Mouse (Mus musculus): ENCODE measurements around the gene 4430402I18Rik. TPM values are rescaled to one million over a fixed set of nuclear protein-coding genes. Genes with fewer than 3 reads are reported as not detected.

4430402I18Rik gene
- total RNA-seq, 2 experiments from 2014 or later: 15.7 to 16.5 TPM

GRCm38 (mm10) chr19:28969231-28969630 lies 1.6 kb upstream of the 4430402I18Rik start:
- intact Hi-C loops (cut with DNase I): no loop called here

GRCm38 (mm10) chr19:28968178-28968577 lies 578 bp upstream of the 4430402I18Rik start:
- no peak for DNase-seq
- intact Hi-C loops (cut with DNase I): no loop called here

More at GRCm38 (mm10) chr19:28969231-28969630, 1.6 kb upstream of the 4430402I18Rik start:
- DNase-seq: no peak

GRCm38 (mm10) chr19:28964552-28964903 lies 3.1 kb downstream of the 4430402I18Rik start:
- intact Hi-C loops (cut with DNase I): loop anchor here (2.0 kb wide), 1 partner anchor 188 kb away; no protein-coding TSS in a partner anchor
- no peak for DNase-seq

GRCm38 (mm10) chr19:28963842-28964551 lies 3.6 kb downstream of the 4430402I18Rik start, which contains the start of gene Plpp6:
Plpp6 (plus strand) TSS chr19:28963953.
- intact Hi-C loops (cut with DNase I): loop anchor here (2.0 kb wide), 1 partner anchor 187 kb away; no protein-coding TSS in a partner anchor
- DNase-seq: peak; percentile 83 to 88

GRCm38 (mm10) chr19:28963513-28963841 lies 4.1 kb downstream of the 4430402I18Rik start:
- intact Hi-C loops (cut with DNase I): no loop called here
- no peak for DNase-seq

- peak; percentile 32 to 36 for DNase-seq
- intact Hi-C loops (cut with DNase I): no loop called here
Measured at GRCm38 (mm10) chr19:28963113-28963512, 4.5 kb downstream of the 4430402I18Rik start.

- no peak for DNase-seq
- intact Hi-C loops (cut with DNase I): no loop called here
Measured at GRCm38 (mm10) chr19:28951251-28951650, 16.3 kb downstream of the 4430402I18Rik start.

- intact Hi-C loops (cut with DNase I): no loop called here
- peak in 1 of 2 experiments; percentile 18 for DNase-seq
Measured at GRCm38 (mm10) chr19:28947311-28947710, 20.3 kb downstream of the 4430402I18Rik start.

- peak; percentile 23 to 31 for DNase-seq
- intact Hi-C loops (cut with DNase I): no loop called here
Measured at GRCm38 (mm10) chr19:28946782-28947181, 20.8 kb downstream of the 4430402I18Rik start.

GRCm38 (mm10) chr19:28941271-28941670 lies 26.3 kb downstream of the 4430402I18Rik start:
- intact Hi-C loops (cut with DNase I): no loop called here

GRCm38 (mm10) chr19:28940135-28940874 lies 27.3 kb downstream of the 4430402I18Rik start:
- intact Hi-C loops (cut with DNase I): no loop called here
- DNase-seq: peak; percentile 75 to 77

More at GRCm38 (mm10) chr19:28941271-28941670, 26.3 kb downstream of the 4430402I18Rik start:
- peak; percentile 7 for DNase-seq

GRCm38 (mm10) chr19:28934897-28935296 lies 32.7 kb downstream of the 4430402I18Rik start:
- intact Hi-C loops (cut with DNase I): no loop called here
- no peak for DNase-seq

- DNase-seq: no peak
- intact Hi-C loops (cut with DNase I): no loop called here
Measured at GRCm38 (mm10) chr19:28929034-28929433, 38.6 kb downstream of the 4430402I18Rik start.

- no peak for DNase-seq
- intact Hi-C loops (cut with DNase I): no loop called here
Measured at GRCm38 (mm10) chr19:28927396-28927795, 40.2 kb downstream of the 4430402I18Rik start.

GRCm38 (mm10) chr19:28926366-28926765 lies 41.2 kb downstream of the 4430402I18Rik start:
- intact Hi-C loops (cut with DNase I): no loop called here
- no peak for DNase-seq

- DNase-seq: no peak
- intact Hi-C loops (cut with DNase I): no loop called here
Measured at GRCm38 (mm10) chr19:28917839-28918238, 49.8 kb downstream of the 4430402I18Rik start.

- intact Hi-C loops (cut with DNase I): no loop called here
- DNase-seq: no peak
Measured at GRCm38 (mm10) chr19:28916492-28916891, 51.1 kb downstream of the 4430402I18Rik start.

GRCm38 (mm10) chr19:28915602-28916250 lies 51.9 kb downstream of the 4430402I18Rik start:
- intact Hi-C loops (cut with DNase I): no loop called here

GRCm38 (mm10) chr19:28914598-28914997 lies 53.0 kb downstream of the 4430402I18Rik start:
- intact Hi-C loops (cut with DNase I): no loop called here

More at GRCm38 (mm10) chr19:28915602-28916250, 51.9 kb downstream of the 4430402I18Rik start:
- DNase-seq: no peak

GRCm38 (mm10) chr19:28908693-28909092 lies 58.9 kb downstream of the 4430402I18Rik start:
- DNase-seq: no peak
- intact Hi-C loops (cut with DNase I): no loop called here

More at GRCm38 (mm10) chr19:28914598-28914997, 53.0 kb downstream of the 4430402I18Rik start:
- DNase-seq: no peak

GRCm38 (mm10) chr19:28908186-28908585 lies 59.4 kb downstream of the 4430402I18Rik start:
- intact Hi-C loops (cut with DNase I): no loop called here

More at GRCm38 (mm10) chr19:28908186-28908585, 59.4 kb downstream of the 4430402I18Rik start:
- DNase-seq: no peak
